Mouse (Mus musculus): ENCODE measurements around the gene Ywhae. TPM values are rescaled to one million over a fixed set of nuclear protein-coding genes. Genes with fewer than 3 reads are reported as not detected.

The Ywhae gene
- total RNA-seq, 2 experiments from 2014 or later, result 90.8 to 149 TPM

DNA sequence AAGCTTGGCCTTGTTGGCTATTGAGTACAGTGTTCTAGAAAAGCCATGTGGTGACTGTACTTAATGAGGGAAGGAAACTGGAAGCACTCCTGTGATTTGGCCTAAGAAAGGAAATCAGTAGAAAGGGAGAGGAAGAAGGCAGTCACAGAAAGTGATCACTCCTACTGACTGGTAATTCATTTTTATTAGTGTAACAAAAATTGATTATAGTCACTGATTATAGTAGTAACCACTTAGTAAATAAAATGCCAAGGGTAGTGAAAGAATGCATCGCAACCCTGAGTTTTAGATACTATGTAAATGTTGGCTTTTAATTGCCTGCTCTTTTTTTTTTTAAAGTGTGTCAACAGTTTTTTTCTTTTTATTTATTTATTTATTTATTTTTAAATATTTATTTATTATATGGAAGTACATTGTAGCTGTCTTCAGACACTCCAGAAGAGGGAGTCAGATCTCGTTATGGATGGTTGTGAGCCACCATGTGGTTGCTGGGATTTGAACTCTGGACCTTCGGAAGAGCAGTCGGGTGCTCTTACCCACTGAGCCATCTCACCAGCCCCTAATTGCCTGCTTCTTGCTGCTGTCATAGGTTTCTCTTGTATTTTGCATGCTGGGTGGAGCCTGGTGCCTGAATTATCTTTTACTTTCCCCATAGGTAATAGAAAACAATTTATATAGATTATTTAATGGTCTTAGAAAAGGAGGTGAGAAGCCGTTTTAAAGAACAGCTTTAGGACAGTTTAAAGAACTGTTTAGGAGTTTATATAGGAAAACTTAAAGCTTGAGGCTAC, 3.0 kb downstream of the Ywhae start:
- no peak for ATAC-seq (replicated peaks; ENCODE audit: low FRiP score, poor library complexity, severe bottlenecking)

DNA sequence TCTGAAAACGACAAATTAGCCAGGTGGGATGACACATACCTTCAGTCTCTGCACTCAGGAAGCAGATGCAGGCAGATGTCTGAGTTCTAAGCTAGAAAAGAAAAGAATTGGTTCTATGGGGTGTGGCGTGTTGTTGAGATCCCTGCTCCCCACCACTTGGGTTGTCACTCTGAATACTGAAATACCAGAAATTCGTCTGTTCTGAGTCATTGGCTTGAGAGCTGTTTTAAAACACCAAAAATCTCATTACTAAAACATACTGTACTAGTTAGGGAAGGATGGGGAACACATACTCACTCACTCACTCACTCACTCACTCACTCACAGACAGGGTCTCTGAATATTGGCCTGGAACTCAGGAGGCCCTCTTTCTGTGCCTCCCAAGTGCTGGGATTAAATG, 4.3 kb downstream of the Ywhae start:
- no peak for ATAC-seq (replicated peaks; ENCODE audit: low FRiP score, poor library complexity, severe bottlenecking)

DNA sequence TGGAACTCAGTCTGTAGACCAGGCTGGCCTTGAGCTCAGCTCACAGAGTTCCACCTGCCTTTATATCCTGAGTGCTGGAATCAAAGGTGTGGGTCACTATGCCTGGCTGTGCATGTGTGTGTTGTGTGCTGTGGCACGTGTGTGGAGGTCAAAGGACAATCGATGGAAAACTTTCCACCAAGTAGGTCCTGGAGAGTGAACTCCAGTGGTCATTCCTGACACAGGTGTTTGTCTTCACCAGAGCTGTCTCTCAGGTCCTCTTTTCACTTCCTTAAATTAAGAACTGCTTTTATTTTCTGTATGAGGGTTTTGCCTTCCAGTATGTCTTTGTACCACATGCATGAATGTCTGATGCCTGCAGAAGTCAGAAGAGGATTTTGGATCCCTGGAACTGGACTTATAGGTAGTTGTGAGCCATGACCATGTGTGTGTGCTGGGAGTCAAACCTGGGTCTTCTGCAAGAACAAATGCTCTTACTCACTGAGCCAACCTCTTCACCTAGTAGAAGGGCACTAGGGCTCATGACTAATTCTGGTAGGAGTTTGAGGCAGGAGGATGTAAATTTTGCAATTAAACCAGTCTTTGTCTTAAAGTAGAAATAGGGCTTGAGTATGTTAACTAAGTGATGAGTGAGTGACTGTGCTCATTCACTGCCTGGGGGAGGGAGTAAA, 5.3 kb downstream of the Ywhae start:
- ATAC-seq (replicated peaks; ENCODE audit: low FRiP score, poor library complexity, severe bottlenecking), result no peak

DNA sequence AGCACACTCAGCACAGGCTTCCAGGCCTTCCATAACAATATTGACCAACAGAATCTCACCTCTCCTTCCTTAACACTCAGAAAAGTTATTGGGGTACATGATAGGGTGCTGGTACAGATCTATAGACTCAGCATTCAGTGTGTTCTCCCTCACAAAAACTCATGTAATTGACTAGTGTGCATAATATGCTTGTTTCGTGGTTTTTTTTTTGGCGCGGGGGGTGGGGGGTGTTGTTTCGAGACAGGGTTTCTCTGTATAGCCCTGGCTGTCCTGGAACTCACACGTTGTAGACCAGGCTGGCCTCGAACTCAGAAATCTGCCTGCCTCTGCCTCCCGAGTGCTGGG, 5.8 kb downstream of the Ywhae start:
- ATAC-seq (replicated peaks; ENCODE audit: low FRiP score, poor library complexity, severe bottlenecking), result no peak

DNA sequence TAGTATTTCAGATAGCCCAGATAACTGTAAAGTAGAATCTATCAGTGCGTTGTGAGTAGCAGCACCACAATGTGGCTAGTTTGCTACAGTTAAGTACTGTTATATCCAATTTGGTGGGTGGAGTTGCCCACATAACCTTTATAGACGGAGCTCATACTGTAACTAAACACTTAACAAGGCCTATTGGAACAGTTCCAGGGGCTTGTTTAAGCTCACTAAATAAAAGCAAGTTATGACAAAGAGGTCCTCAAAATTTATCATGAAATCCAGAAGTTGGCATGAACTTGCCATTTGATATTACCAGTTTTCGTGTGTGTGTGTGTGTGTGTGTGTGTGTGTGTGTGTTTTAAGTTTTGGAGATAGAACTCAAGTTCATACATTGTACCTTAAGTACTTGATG, 7.5 kb downstream of the Ywhae start:
- ATAC-seq (replicated peaks; ENCODE audit: low FRiP score, poor library complexity, severe bottlenecking), result no peak

DNA sequence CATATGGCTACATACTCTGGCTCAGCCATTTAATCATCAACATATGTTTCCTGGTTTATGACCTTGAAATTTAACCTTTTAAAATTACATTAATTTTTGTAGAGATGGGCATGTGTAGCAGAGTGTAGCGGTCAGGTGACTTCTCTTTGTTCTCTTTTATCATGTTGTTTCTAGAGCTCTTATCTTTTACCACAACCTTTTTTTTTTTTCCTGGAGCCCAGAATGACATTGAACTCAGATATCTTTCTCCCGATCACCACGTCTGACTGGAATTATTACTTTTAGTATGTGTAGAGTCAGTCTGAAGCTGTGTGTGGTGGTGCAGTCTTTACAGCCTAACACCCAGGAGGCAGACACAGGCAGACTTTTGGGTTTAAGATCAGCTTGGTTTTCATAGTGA, 8.9 kb downstream of the Ywhae start:
- ATAC-seq (replicated peaks; ENCODE audit: low FRiP score, poor library complexity, severe bottlenecking), result no peak

DNA sequence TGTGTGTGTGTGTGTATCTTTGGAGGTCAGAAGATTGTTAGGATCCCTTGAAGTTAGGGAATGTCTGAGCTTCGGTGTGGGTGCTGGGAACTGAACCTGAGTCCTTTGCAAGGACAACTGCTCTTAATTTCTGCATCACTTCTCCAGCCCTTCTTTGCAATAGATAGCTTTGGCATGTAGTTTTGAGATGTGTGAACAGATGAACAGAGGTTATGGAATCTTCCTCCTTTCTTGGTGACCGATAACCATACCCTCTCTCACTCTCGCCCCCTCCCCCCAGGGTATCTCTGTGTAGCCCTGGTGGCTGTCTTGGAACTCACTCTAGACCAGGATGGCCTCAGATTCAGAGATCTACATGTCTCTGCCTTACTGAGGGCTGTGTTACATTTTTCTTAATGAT, 12.1 kb downstream of the Ywhae start:
- ATAC-seq (replicated peaks; ENCODE audit: low FRiP score, poor library complexity, severe bottlenecking), result no peak

DNA sequence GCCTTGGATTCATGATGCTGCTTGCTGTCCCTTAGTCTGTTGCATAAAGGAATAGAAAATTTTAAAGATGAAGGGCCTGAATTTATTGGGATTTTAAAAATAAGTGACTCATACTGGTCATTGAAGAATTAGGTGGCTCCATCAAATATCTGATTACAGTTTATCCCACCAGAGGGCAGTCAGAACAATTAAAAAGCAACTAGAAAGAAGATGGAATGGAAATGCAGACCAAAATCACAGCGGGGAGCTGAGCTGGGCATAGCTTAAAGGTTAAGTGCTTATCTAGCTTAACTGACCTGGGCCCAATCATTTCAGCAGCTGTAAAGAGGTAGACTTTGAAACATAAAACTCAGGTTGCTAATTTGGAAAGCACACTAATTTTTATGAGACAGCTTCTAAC, 17.9 kb downstream of the Ywhae start:
- no peak for ATAC-seq (replicated peaks; ENCODE audit: low FRiP score, poor library complexity, severe bottlenecking)

DNA sequence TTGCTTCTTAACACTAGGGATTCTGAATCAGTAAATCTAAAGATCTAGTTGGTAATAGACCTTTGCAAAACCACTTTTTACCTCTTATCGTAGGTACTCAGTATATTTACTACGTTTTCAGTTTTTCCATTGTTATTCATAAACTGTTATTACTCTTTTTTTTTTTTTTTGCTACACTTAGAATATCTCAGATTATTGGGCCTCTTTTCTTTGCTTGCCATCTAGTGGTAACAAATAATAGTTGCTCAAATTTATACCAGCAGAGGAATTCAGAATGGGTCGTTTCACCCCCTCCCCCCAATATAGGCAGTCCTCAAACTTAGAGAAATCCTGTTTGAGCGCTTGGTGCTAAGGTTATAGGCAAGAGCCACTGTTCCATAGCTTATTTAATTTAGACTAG, 18.4 kb downstream of the Ywhae start:
- no peak for ATAC-seq (replicated peaks; ENCODE audit: low FRiP score, poor library complexity, severe bottlenecking)

DNA sequence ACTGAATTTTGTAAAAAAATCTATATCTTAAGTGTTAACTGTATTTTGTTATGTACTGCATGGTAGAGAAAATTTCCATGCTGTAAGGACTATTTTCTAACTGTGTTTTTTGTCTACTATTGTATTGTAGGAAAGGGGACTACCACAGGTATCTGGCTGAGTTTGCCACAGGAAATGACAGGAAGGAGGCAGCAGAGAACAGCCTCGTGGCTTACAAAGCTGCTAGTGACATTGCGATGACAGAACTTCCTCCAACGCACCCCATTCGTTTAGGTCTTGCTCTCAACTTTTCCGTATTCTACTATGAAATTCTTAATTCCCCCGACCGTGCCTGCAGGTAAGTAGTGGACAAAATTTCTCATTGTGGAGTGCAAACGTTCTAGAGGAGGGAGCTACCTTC, 24.0 kb downstream of the Ywhae start:
- no peak for ATAC-seq (replicated peaks; ENCODE audit: low FRiP score, poor library complexity, severe bottlenecking)

DNA sequence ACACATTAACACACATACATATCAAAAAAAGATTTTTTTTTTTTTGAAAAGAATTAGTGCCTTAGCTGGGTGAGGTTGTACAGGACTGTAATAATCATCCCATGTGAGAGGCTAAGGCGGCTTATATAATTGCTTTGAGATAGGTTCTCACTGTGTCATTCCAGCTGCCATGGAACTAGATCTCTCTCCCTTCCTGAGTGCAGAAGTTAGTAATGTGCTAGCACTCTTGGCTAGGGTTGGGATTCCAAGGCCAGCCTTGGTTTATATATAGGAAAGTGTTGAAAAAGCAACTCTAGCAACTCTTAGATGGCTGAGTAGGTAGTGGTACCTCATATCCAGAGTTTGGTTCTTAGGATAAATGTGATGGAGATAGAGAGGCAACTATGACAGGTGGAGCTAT, 25.9 kb downstream of the Ywhae start:
- no peak for ATAC-seq (replicated peaks; ENCODE audit: low FRiP score, poor library complexity, severe bottlenecking)

DNA sequence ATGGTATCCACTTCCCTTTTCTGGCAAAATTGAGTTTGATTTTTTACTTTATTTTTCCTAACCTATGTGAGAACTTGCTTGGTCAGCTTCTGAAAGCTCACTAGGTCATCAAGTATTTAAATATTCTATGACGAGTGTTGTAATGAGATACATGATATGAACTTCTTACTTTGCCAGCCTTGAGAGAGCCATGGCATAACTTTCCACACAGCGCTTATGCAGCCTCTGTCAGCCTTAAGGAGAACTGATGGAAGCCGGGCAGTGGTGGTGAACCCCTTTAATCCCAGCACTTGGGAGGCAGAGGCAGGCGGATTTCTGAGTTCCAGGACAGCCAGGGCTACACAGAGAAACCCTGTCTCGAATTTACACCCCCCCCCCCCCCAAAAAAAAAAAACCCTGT, 28.1 kb downstream of the Ywhae start:
- ATAC-seq (replicated peaks; ENCODE audit: low FRiP score, poor library complexity, severe bottlenecking), result no peak

DNA sequence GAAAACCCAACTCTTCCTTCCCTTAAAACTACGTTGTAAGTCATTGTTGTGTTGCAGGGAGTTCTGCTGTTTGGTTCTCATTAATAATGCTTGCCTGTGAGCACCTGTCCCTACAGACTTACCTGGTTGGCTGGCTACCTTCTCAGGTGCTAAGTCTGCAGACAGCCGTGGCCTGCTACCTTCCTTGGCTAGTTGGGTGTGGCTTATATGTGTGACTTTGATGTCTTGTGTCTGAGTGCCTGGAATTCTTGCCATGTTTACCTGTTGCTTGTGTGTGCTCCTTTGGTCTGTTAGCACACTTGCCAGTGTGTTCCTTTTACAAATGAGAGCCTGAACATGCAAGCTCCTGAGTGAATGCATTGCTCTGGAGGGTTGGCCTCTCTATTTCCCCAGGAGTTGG, 30.0 kb downstream of the Ywhae start:
- no peak for ATAC-seq (replicated peaks; ENCODE audit: low FRiP score, poor library complexity, severe bottlenecking)

DNA sequence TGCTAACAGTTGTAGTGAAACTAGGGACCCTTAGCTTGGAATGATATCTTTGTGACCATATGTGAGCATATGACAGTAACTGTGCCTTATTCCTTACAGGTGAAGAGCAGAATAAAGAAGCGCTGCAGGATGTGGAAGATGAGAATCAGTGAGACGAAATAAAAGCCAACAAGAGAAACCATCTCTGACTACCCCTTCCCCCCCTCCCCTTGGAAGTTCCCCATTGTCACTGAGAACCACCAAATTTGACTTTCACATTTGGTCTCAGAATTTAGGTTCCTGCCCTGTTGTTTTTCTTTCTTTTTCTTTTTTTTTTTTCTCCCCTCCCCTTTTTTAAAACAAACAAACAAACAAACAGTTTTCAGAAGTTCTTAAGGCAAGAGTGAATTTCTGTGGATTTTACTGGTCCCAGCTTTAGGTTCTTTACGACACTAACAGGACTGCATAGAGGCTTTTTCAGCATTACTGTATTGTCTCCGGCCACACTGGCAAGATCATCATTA, 31.9 kb downstream of the Ywhae start:
- no peak for ATAC-seq (replicated peaks; ENCODE audit: low FRiP score, poor library complexity, severe bottlenecking)

DNA sequence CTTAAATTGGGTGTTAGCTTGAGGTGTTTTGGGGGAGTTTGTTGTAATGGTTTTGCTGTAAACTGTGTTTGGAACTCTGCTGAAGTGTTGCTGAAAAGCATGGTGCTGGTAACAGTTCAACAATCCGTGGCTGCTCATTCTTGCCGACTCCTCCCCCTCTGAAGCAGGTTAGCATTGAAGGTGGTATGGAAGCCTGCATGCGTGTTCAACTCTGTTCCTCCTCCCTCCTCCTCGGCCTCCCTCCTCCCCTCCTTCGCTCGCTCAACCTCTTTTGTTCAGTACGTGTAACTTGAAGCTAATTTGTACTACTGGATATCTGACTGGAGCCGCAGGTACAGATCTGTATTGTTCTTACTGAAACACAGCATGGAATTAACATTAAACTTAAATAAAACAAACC, 32.5 kb downstream of the Ywhae start:
- no peak for ATAC-seq (replicated peaks; ENCODE audit: low FRiP score, poor library complexity, severe bottlenecking)

DNA sequence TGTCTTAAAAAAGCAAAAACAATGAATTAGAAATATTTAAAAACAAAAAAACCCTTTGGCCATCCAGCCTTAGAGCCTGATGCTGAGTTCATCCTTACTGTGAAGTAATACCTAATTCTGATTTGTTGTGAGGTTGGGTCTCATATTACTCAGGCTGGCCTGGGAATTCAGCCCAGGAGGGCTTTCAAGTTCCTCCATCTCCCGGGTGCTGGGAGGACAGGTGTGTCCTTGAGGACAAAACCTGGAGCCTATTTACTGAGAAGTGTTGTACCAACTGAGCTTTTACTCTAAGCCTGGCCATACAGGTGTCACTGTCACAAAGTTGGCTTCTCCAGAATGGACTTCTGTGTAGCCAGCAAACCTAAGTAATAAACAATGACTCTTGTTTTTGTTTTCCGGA, 34.3 kb downstream of the Ywhae start:
- ATAC-seq (replicated peaks; ENCODE audit: low FRiP score, poor library complexity, severe bottlenecking), result no peak

DNA sequence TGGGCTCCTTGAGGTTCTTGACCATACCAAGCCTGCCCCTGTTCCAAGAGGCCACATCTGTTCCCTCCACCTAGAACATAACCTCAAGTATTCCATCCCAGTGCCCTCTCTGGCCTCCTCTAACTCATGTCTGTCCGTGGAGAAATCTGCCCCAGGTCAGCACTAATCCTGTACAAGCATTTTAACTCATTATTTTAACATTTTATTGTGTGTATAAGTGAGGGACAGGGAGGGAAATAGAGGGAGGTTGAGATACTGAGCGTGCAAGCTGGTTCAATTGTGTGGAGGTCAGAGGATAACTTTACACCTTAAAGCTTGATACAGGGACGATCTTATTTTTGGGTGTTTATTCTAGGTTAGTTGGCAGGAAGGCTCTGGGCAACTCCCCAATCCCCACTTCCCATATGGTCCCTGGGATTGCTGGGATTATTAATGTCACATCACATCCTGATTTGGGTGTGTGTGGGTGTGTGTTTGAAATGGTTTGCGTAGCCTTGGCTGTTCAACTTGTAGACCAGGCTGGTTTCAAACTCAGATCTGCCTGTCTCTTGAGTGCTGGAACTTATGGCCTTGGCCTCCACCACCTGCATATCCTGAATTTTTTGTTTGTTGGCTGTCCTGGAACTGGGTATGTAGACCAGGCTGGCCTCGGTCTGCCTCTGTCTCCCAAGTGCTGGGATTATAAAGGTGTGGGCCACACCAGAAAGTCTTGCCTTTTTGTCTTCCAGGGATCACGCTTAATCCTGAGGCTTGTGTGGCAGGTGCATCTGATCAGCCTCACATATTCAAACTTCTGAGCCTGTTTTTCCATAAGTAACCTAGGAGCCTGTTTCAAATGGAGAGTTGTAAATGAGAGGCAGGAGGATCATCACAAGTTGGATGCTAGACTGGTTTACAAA, 35.7 kb downstream of the Ywhae start:
- no peak for ATAC-seq (replicated peaks; ENCODE audit: low FRiP score, poor library complexity, severe bottlenecking)

DNA sequence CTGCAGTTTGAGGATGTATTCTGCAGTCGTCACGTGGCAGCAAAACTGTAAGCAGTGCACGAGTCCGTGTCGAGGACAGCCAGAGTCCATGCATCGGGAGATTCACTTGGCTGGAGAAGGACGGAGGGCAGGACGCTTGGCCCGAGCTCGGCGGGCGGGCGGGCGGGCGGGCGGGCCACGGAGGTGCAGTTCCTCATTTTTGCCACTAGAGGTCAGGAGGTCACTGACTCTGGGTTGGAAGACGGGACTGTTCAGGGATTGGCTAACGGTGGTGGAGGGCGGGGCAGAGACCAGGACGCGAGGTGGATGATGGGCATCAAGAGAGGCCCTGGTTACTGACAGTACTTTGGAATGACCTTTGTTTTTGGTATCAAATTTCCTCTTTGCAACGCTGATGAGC, 36.5 kb downstream of the Ywhae start:
- ATAC-seq (replicated peaks; ENCODE audit: low FRiP score, poor library complexity, severe bottlenecking), result peak; percentile 95

DNA sequence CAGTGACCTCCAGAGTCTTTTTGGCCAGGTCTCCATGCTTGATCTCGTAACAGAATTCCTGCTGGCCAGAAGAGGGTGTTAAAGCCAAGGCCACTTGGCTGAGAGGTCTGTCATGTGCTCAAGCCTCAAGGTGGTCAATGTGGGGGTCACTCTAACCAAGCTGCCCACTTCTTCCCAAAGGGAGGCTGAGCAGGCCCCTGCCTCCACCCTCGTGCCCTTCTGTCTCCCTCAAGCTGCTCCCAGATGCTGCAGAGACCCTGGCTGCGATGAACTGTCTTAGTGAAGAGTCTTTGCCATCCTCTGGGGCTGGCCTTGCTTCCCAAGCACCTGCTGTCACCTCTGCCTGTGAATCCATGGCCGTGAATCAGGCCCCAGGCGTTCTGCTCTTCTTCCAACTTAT, 39.9 kb downstream of the Ywhae start:
- ATAC-seq (replicated peaks; ENCODE audit: low FRiP score, poor library complexity, severe bottlenecking), result no peak

DNA sequence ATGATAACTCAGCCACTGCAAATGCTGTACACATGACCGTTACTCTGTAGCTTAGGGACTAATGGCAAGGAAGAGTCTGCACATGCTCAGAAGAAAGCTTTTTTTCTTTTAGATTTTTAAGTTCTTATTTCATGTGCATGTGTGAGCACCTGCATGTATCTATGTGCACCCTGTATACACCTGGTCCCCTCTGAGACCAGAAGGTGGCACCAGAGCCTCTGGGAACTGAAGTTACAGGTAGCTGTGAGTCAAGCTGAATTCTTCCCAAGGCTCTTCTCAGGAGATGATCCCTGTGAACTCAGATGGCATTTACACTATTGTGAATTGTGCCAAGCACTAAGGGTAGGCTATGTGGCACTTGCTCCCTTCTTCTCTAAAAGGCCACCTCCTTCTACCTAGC, 43.2 kb downstream of the Ywhae start:
- ATAC-seq (replicated peaks; ENCODE audit: low FRiP score, poor library complexity, severe bottlenecking), result no peak

DNA sequence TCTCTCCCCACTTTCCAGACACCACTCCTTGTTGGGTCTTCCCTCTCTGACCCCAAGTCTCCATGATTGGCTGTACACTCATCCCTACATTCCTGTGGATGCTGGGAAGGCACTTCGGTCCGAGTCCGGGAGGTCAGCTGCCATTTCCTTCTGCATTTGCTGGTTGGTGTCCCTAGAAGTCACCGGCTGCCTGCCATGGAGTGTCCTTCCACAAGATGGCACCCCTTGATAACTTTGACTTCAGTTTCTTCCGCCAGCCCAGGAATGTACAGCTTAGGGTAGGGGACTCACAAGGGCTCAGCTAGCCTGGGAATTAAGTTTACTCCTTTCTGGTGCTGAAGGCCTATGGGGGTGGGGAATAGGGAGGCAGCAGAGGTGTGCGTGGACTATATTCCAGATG, 49.2 kb downstream of the Ywhae start:
- ATAC-seq (replicated peaks; ENCODE audit: low FRiP score, poor library complexity, severe bottlenecking), result no peak
